Mouse (Mus musculus) G1E (cell line): Measurements from ENCODE around the gene Gprc5a.

ENCODE experiments used
- CTCF ChIP-seq: IDR thresholded peaks from 2 replicates; pipeline ENCODE4 v1.5.1; 2012; ENCODE audit warnings: low read depth, low read length, inconsistent platforms, mixed read lengths
- GATA1 ChIP-seq: IDR thresholded peaks from 2 replicates; pipeline ENCODE4 v1.6.1; 2012; ENCODE audit warnings: borderline replicate concordance, low read length, inconsistent platforms, mixed read lengths
- POLR2AphosphoS5 ChIP-seq: IDR thresholded peaks from 2 replicates; pipeline ENCODE4 v1.6.1; 2012; ENCODE audit warnings: low read depth, low read length, inconsistent platforms; ENCODE audit not compliant: insufficient replicate concordance
- TAL1 ChIP-seq: conservative IDR thresholded peaks from 2 replicates; pipeline ENCODE4 v1.6.1; 2012; ENCODE audit warnings: low read depth, low read length, inconsistent platforms, mixed read lengths

- TF ChIP-seq GATA1 (no peak), CTCF (no peak), POLR2AphosphoS5 (no peak), TAL1 (no peak)
Measured at GRCm38 (mm10) chr6:135065236-135065957, at the start of gene Gprc5a.
